Comparison of ENCODE assay signal across 27 mouse cellular contexts in the genomic region with DNA sequence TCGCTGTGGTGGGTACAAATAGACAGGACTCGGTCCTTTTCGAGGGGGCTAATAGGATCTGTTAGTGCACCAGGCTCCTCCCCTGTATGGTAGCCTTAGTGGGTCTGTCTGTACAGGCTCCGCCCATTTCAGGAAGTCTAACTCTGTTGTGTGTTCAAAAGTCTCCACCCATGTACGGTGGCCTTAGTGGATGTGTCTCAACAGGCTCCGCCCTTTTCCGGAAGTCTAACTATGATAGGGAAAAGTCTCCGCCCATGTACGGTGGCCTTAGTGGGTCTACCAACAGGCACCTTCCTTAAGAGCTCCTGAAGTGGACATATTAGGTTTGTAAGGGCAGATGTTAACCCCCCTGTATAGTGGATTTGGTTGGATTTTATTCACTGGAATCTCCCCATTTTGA. TPM values are rescaled to one million over a fixed set of nuclear protein-coding genes. Genes with fewer than 3 reads are reported as not detected.
"Had no signal": no experiment of that assay in that cellular context is flagged by ENCODE, and none has a peak within 500 bp of the region (broad histone marks: within the 10 kb centered on the region; RNA-seq: fewer than 3 reads in every experiment).

No protein-coding gene starts in this region.

RNA-seq across cellular contexts. Expression of gene Mageb2, which starts 18.2 kb away (rescaled TPM):
- polyA plus RNA-seq: heart, embryonic 10.5 days; heart, embryonic 11.5 days; heart, embryonic 12.5 days; heart, embryonic 13.5 days; heart, embryonic 14.5 days; heart, embryonic 15.5 days; heart, embryonic 16.5 days; heart, postnatal 0 days; hindbrain, embryonic 10.5 days; hindbrain, embryonic 11.5 days; hindbrain, embryonic 12.5 days; hindbrain, embryonic 13.5 days; hindbrain, embryonic 14.5 days; hindbrain, embryonic 15.5 days; hindbrain, embryonic 16.5 days; hindbrain, postnatal 0 days; inflammation-experienced regulatory T-cells, adult 6 months; intestine, embryonic 14.5 days; intestine, embryonic 15.5 days; intestine, embryonic 16.5 days; intestine, postnatal 0 days; kidney, adult 2 months; kidney, embryonic 14.5 days; kidney, embryonic 15.5 days; kidney, embryonic 16.5 days; kidney, postnatal 0 days; large intestine, adult 2 months had no signal
